Mouse (Mus musculus) MEL (cell line): ENCODE data around the gene AC134908.4. TPM values are rescaled to one million over a fixed set of nuclear protein-coding genes. Genes with fewer than 3 reads are reported as not detected.

Source experiments
- DNase-seq: peaks from one replicate; pipeline ENCODE4 v3.0.0; 2011; ENCODE audit warnings: low read depth, low spot score
- H3K27ac ChIP-seq: 2 replicates; pipeline ENCODE4 v1.5.1; 2012; ENCODE audit warnings: low read depth, mild to moderate bottlenecking, control low read depth, low read length, moderate library complexity; ENCODE audit not compliant: control insufficient read depth
- H3K27me3 ChIP-seq, 2 experiments: fragments of 150-350 bp in 1 of 2; sonication (generic) in 1 of 2; 2 replicates each; pipeline ENCODE4 v1.6.1; 2012; ENCODE audit warnings: low read length in 2 of 2, mild to moderate bottlenecking in 2 of 2, improper control_type of control experiment in 1 of 2, moderate library complexity in 1 of 2; ENCODE audit not compliant: insufficient read depth in 2 of 2, control insufficient read depth in 1 of 2
- H3K36me3 ChIP-seq, 2 experiments: 2 replicates each; pipeline ENCODE4 v1.6.1; 2012 to 2014; ENCODE audit warnings: low read length in 2 of 2, improper control_type of control experiment in 1 of 2, inconsistent platforms in 1 of 2, mild to moderate bottlenecking in 1 of 2; ENCODE audit not compliant: insufficient read depth in 2 of 2, control insufficient read depth in 1 of 2
- H3K4me1 ChIP-seq, 2 experiments: fragments of 150-350 bp in 1 of 2; sonication (generic) in 1 of 2; 2 replicates each; pipeline ENCODE4 v1.6.1; 2012; ENCODE audit warnings: low read length in 2 of 2, improper control_type of control experiment in 1 of 2, mild to moderate bottlenecking in 1 of 2; ENCODE audit not compliant: insufficient read depth in 2 of 2, control insufficient read depth in 1 of 2
- H3K4me3 ChIP-seq, 2 experiments: fragments of 150-350 bp in 1 of 2; sonication (generic) in 1 of 2; 2 replicates each; pipeline ENCODE4 v1.5.1; 2012; ENCODE audit warnings: low read depth in 2 of 2, low read length in 2 of 2, mild to moderate bottlenecking in 2 of 2, moderate library complexity in 2 of 2, control low read depth in 1 of 2, improper control_type of control experiment in 1 of 2; ENCODE audit not compliant: control insufficient read depth in 1 of 2, insufficient read depth in 1 of 2
- H3K79me2 ChIP-seq: 2 replicates; pipeline ENCODE4 v1.6.1; 2012; ENCODE audit warnings: mild to moderate bottlenecking, low read length, moderate library complexity; ENCODE audit not compliant: control insufficient read depth, poor library complexity, insufficient read depth
- H3K9ac ChIP-seq: 2 replicates; pipeline ENCODE4 v1.6.1; 2012; ENCODE audit warnings: low read depth, mild to moderate bottlenecking, control low read depth, low read length, moderate library complexity; ENCODE audit not compliant: control insufficient read depth, poor library complexity, severe bottlenecking
- H3K9me3 ChIP-seq: fragments of 150-350 bp; sonication (generic); replicated peaks from 2 replicates; pipeline ENCODE4 v1.6.1; 2012; ENCODE audit warnings: mild to moderate bottlenecking, low read length, improper control_type of control experiment, moderate library complexity; ENCODE audit not compliant: insufficient read depth
- BHLHE40 ChIP-seq: IDR thresholded peaks from 2 replicates; pipeline ENCODE4 v1.6.1; 2012; ENCODE audit warnings: low read depth, mild to moderate bottlenecking, inconsistent platforms, low read length, improper control_type of control experiment, borderline replicate concordance
- CHD1 ChIP-seq: IDR thresholded peaks from 2 replicates; pipeline ENCODE4 v1.6.1; 2012; ENCODE audit warnings: low read depth, mild to moderate bottlenecking, inconsistent platforms, low read length, improper control_type of control experiment
- CHD2 ChIP-seq: IDR thresholded peaks from 2 replicates; pipeline ENCODE4 v1.6.1; 2011; ENCODE audit warnings: low read length, improper control_type of control experiment
- CTCF ChIP-seq, 3 experiments: IDR thresholded peaks in 2 of 3; conservative IDR thresholded peaks in 1 of 3; 2 replicates each; pipeline ENCODE4 v1.5.1; 2011 to 2012; ENCODE audit warnings: low read length in 3 of 3, low read depth in 2 of 3, mild to moderate bottlenecking in 2 of 3, improper control_type of control experiment in 1 of 3, inconsistent platforms in 1 of 3, mixed read lengths in 1 of 3, moderate library complexity in 1 of 3; ENCODE audit not compliant: control insufficient read depth in 1 of 3, insufficient read depth in 1 of 3, poor library complexity in 1 of 3, severe bottlenecking in 1 of 3
- E2F4 ChIP-seq: IDR thresholded peaks from 2 replicates; pipeline ENCODE4 v1.6.1; 2011; ENCODE audit warnings: low read depth, low read length, improper control_type of control experiment, borderline replicate concordance
- ELF1 ChIP-seq: IDR thresholded peaks from 2 replicates; pipeline ENCODE4 v1.6.1; 2014; ENCODE audit warnings: low read depth, mild to moderate bottlenecking, inconsistent platforms, low read length, improper control_type of control experiment, moderate library complexity
- EP300 ChIP-seq, 2 experiments: IDR thresholded peaks; 2 replicates each; pipeline ENCODE4 v1.6.1; 2011; ENCODE audit warnings: improper control_type of control experiment in 2 of 2, low read length in 2 of 2, low read depth in 1 of 2, mild to moderate bottlenecking in 1 of 2
- ETS1 ChIP-seq: IDR thresholded peaks from 2 replicates; pipeline ENCODE4 v1.6.1; 2012; ENCODE audit warnings: low read depth, mild to moderate bottlenecking, inconsistent platforms, low read length, improper control_type of control experiment, moderate library complexity
- GABPA ChIP-seq: IDR thresholded peaks from 2 replicates; pipeline ENCODE4 v1.6.1; 2012; ENCODE audit warnings: low read depth, mild to moderate bottlenecking, inconsistent platforms, low read length, improper control_type of control experiment, moderate library complexity
- HCFC1 ChIP-seq: IDR thresholded peaks from 2 replicates; pipeline ENCODE4 v1.6.1; 2012; ENCODE audit warnings: low read depth, mild to moderate bottlenecking, inconsistent platforms, low read length, improper control_type of control experiment, moderate library complexity
- KAT2A ChIP-seq: conservative IDR thresholded peaks from 2 replicates; pipeline ENCODE4 v1.6.1; 2012; ENCODE audit warnings: low read depth, low read length, improper control_type of control experiment, inconsistent platforms
- MAZ ChIP-seq: IDR thresholded peaks from 2 replicates; pipeline ENCODE4 v1.6.1; 2012; ENCODE audit warnings: low read depth, mild to moderate bottlenecking, inconsistent platforms, low read length, improper control_type of control experiment
- MXI1 ChIP-seq: IDR thresholded peaks from 2 replicates; pipeline ENCODE4 v1.6.1; 2011; ENCODE audit warnings: mild to moderate bottlenecking, low read depth, low read length, improper control_type of control experiment
- MYB ChIP-seq: IDR thresholded peaks from 2 replicates; pipeline ENCODE4 v1.6.1; 2011; ENCODE audit warnings: mild to moderate bottlenecking, low read depth, low read length, improper control_type of control experiment
- MYC ChIP-seq: IDR thresholded peaks from 2 replicates; pipeline ENCODE4 v1.6.1; 2011; ENCODE audit warnings: low read depth, mild to moderate bottlenecking, low read length, improper control_type of control experiment, moderate library complexity
- NELFE ChIP-seq: IDR thresholded peaks from 2 replicates; pipeline ENCODE4 v1.6.1; 2011; ENCODE audit warnings: low read depth, low read length, improper control_type of control experiment
- NRF1 ChIP-seq: IDR thresholded peaks from 2 replicates; pipeline ENCODE4 v1.6.1; 2014; ENCODE audit warnings: low read depth, mild to moderate bottlenecking, inconsistent platforms, low read length, improper control_type of control experiment, moderate library complexity; ENCODE audit not compliant: poor library complexity, insufficient read depth, severe bottlenecking
- POLR2A ChIP-seq, 2 experiments: IDR thresholded peaks; 2 replicates each; pipeline ENCODE4 v1.6.1; 2011 to 2012; ENCODE audit warnings: low read length in 2 of 2, mild to moderate bottlenecking in 2 of 2, control low read depth in 1 of 2, improper control_type of control experiment in 1 of 2, low read depth in 1 of 2, moderate library complexity in 1 of 2; ENCODE audit not compliant: control insufficient read depth in 1 of 2, insufficient read depth in 1 of 2, poor library complexity in 1 of 2
- POLR2AphosphoS2 ChIP-seq: IDR thresholded peaks from 2 replicates; pipeline ENCODE4 v1.6.1; 2011; ENCODE audit warnings: low read length, improper control_type of control experiment
- RAD21 ChIP-seq: IDR thresholded peaks from 2 replicates; pipeline ENCODE4 v1.6.1; 2011; ENCODE audit warnings: mild to moderate bottlenecking, low read depth, low read length, improper control_type of control experiment
- RCOR1 ChIP-seq: IDR thresholded peaks from 2 replicates; pipeline ENCODE4 v1.6.1; 2012; ENCODE audit warnings: low read depth, mild to moderate bottlenecking, inconsistent platforms, low read length, improper control_type of control experiment
- SIN3A ChIP-seq: IDR thresholded peaks from 2 replicates; pipeline ENCODE4 v1.6.1; 2012; ENCODE audit warnings: low read length, improper control_type of control experiment, inconsistent platforms
- SMC3 ChIP-seq: IDR thresholded peaks from 2 replicates; pipeline ENCODE4 v1.6.1; 2011; ENCODE audit warnings: low read depth, low read length, improper control_type of control experiment
- TBP ChIP-seq: IDR thresholded peaks from 2 replicates; pipeline ENCODE4 v1.8.0; 2011; ENCODE audit warnings: low read depth, low read length, improper control_type of control experiment
- TCF12 ChIP-seq: IDR thresholded peaks from 2 replicates; pipeline ENCODE4 v1.6.1; 2014; ENCODE audit warnings: low read depth, mild to moderate bottlenecking, inconsistent platforms, low read length, improper control_type of control experiment, moderate library complexity
- UBTF ChIP-seq: IDR thresholded peaks from 2 replicates; pipeline ENCODE4 v1.6.1; 2012; ENCODE audit warnings: low read depth, mild to moderate bottlenecking, inconsistent platforms, low read length, improper control_type of control experiment, moderate library complexity, borderline replicate concordance; ENCODE audit not compliant: insufficient read depth
- USF1 ChIP-seq: IDR thresholded peaks from 2 replicates; pipeline ENCODE4 v1.6.1; 2014; ENCODE audit warnings: low read depth, mild to moderate bottlenecking, inconsistent platforms, low read length, improper control_type of control experiment, moderate library complexity
- ZC3H11A ChIP-seq: IDR thresholded peaks from 2 replicates; pipeline ENCODE4 v1.6.1; 2012; ENCODE audit warnings: low read depth, mild to moderate bottlenecking, inconsistent platforms, low read length, improper control_type of control experiment
- ZKSCAN1 ChIP-seq: IDR thresholded peaks from 2 replicates; pipeline ENCODE4 v1.6.1; 2012; ENCODE audit warnings: low read depth, mild to moderate bottlenecking, inconsistent platforms, low read length, improper control_type of control experiment, moderate library complexity
- ZMIZ1 ChIP-seq: IDR thresholded peaks from 2 replicates; pipeline ENCODE4 v1.6.1; 2012; ENCODE audit warnings: low read depth, mild to moderate bottlenecking, inconsistent platforms, low read length, improper control_type of control experiment, moderate library complexity
- polyA plus RNA-seq, 2 experiments: library from polyadenylated mRNA; stranded (reverse) in 1 of 2; unstranded in 1 of 2; fragments of >175 nt in 1 of 2; fragments of >200 nt in 1 of 2; gene quantifications; 2 replicates each; pipeline versions ENCODE4 v1.2.1 to v1.2.4; 2012; ENCODE audit warnings: low replicate concordance in 2 of 2, low read depth in 1 of 2; ENCODE audit not compliant: insufficient read length in 2 of 2, insufficient read depth in 1 of 2, missing spikeins in 1 of 2
- total RNA-seq: library from RNA; depleted of rRNA; stranded (reverse); fragments of 300-350 nt; gene quantifications from 2 replicates; pipeline ENCODE4 v1.2.3, GENCODE M21; 2012

AC134908.4 gene
- total and polyA plus RNA-seq, 3 experiments = 0.92 TPM; not detected in 2

DNA sequence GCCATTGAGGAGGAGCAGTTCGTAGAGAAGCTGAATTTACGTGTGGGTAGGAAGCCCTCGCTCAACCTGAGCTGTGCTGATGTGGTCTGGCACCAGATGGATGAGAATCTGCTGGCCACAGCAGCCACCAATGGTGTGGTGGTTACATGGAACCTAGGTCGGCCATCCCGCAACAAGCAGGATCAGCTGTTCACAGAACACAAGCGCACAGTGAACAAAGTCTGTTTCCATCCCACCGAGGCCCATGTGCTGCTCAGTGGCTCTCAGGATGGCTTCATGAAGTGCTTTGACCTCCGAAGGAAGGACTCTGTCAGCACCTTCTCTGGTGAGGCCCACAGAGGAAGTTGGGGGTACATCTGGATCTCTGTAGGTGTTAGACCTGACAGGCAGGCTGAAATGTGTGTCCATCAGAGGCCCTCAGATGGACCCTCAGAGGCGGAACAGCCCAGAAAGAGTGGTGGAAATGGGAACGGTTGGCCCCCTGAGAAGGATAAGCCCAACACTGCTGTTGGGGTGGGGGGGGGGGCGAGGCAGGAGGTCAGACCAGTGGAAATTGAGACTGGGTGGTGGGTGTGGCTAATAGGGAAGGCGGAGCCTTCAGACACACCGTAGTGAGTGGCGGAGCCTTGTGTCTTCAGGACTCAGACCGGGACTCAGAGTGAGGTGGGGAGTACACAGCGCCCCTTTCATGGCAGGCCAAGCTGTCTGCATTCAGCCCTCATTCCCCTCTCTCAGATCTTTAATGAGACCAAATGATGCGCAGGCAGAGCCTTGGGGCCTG, 29.1 kb upstream of the AC134908.4 start (continued):
- no peak for TF ChIP-seq TCF12
- no peak for TF ChIP-seq POLR2AphosphoS2

DNA sequence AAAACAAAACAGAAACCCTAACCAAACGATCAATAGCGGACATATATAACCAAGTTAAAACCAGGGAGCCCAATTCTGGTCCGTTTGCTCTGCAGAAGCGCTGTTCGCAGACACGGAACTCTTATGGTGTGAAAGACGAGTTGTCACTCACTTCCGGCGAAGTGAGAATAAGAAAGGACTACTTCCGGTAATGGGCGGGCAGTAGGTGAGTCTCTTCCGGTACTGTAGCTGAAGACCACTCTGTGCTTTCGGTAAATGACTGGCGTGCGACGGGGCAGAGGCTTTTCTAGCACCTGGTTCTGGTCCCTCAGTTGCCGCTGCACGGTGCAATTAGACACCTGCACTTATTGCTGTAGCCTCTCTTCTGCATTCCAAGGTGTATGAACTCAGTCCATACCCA, 28.0 kb upstream of the AC134908.4 start, which contains the start of gene Wdr24:
Gene Wdr24 (plus strand): TSS at position 176 of the 400 bp plus-strand sequence.
- peak; percentile 96 for DNase-seq
- TF ChIP-seq CTCF (IDR thresholded peaks at IDR 0.05 in 2 of 3, conservative IDR thresholded peaks at IDR 0.05 in 1 of 3; ENCODE audit: control insufficient read depth in 1 of 3, insufficient read depth in 1 of 3, low read depth in 2 of 3, low read length in 3 of 3, poor library complexity in 1 of 3, severe bottlenecking in 1 of 3) (no peak), MAZ (peak; percentile 27; the same call in 1 of the 2 replicates), ZC3H11A (no peak), CHD2 (no peak), NRF1 (no peak), E2F4 (no peak), TCF12 (peak; percentile 83), ZKSCAN1 (no peak), ELF1 (peak; percentile 88), RAD21 (no peak), UBTF (no peak), KAT2A (peak; percentile 75), USF1 (no peak; the same call in 1 of the 2 replicates), POLR2A (IDR thresholded peaks at IDR 0.05; ENCODE audit: control insufficient read depth in 1 of 2, insufficient read depth in 1 of 2, low read depth in 1 of 2, low read length in 2 of 2, poor library complexity in 1 of 2) (peak in 1 of 2 experiments; percentile 93; a peak in 2 of 4 replicates), ZMIZ1 (peak; percentile 68; the same call in 1 of the 2 replicates), TBP (peak; percentile 97), EP300 (IDR thresholded peaks at IDR 0.05; ENCODE audit: low read depth in 1 of 2, low read length in 2 of 2) (no peak), RCOR1 (no peak; the same call in 1 of the 2 replicates), SIN3A (peak; percentile 89), CHD1 (no peak), MYC (peak; percentile 77), BHLHE40 (no peak), GABPA (no peak), POLR2AphosphoS2 (peak; percentile 76), ETS1 (no peak), NELFE (peak; percentile 85), MXI1 (no peak; the same call in 1 of the 2 replicates), MYB (no peak), HCFC1 (peak; percentile 96), SMC3 (no peak)
- TF ChIP-seq, all 39 proteins: peak for 12
- peak within 1 kb of the TSS; percentile 73 to 89 for H3K4me3 ChIP-seq
- no peaks in the 10 kb centered on the region for H3K9me3 ChIP-seq
- peak within 1 kb of the TSS; percentile 50 for H3K27ac ChIP-seq
- H3K36me3 ChIP-seq = peaks cover 0 to 6% of the 10 kb centered on the region in 2 experiments; a peak in 2 of 4 replicates
- peaks cover 0 to 18% of the 10 kb centered on the region in 2 experiments; a peak in 2 of 4 replicates for H3K4me1 ChIP-seq
- no peaks in the 10 kb centered on the region; a peak in 1 of 4 replicates for H3K27me3 ChIP-seq
- peak within 1 kb of the TSS; percentile 72 for H3K9ac ChIP-seq
- peaks cover 26% of the 10 kb centered on the region for H3K79me2 ChIP-seq
